8 mouse cellular contexts compared by ENCODE assay signal in genomic region chr7:4136404-4136770, GRCm38 (mm10). TPM values are rescaled to one million over a fixed set of nuclear protein-coding genes. Genes with fewer than 3 reads are reported as not detected.
DNase-seq lines count a peak whose midpoint lies in the region; ATAC-seq lines count a peak whose summit lies in the region.

No protein-coding gene starts in this region.

- H3K27ac ChIP-seq in kidney, embryonic 15.5 days = peak overlapping the region; percentile 81
- H3K27ac ChIP-seq in hindbrain, embryonic 15.5 days (replicated peaks) = peak overlapping the region; percentile 96
- H3K27ac ChIP-seq in midbrain, embryonic 15.5 days = peak overlapping the region; percentile 97

- H3K9ac ChIP-seq in kidney, embryonic 15.5 days = peak overlapping the region; percentile 64
- H3K9ac ChIP-seq in hindbrain, embryonic 15.5 days = peak overlapping the region; percentile 49
- peak overlapping the region; percentile 40 for H3K9ac ChIP-seq in midbrain, embryonic 15.5 days

- WGBS in kidney, embryonic 15.5 days = under 1% methylated on average over 16 of the region's 16 CpGs
- WGBS in hindbrain, embryonic 15.5 days = 0% methylated on average over 16 of the region's 16 CpGs
- WGBS in midbrain, embryonic 15.5 days = under 1% methylated on average over 16 of the region's 16 CpGs

- H3K9me3 ChIP-seq in kidney, embryonic 15.5 days (replicated peaks) = no peaks in the 10 kb centered on the region
- H3K9me3 ChIP-seq in hindbrain, embryonic 15.5 days = no peaks in the 10 kb centered on the region
- H3K9me3 ChIP-seq in midbrain, embryonic 15.5 days = no peaks in the 10 kb centered on the region

- peak overlapping the region; percentile 73 for H3K4me3 ChIP-seq in kidney, embryonic 15.5 days (replicated peaks)
- peak overlapping the region; percentile 88 for H3K4me3 ChIP-seq in hindbrain, embryonic 15.5 days
- peak overlapping the region; percentile 77 for H3K4me3 ChIP-seq in midbrain, embryonic 15.5 days

- H3K36me3 ChIP-seq in kidney, embryonic 15.5 days = peaks cover 35% of the 10 kb centered on the region
- H3K36me3 ChIP-seq in hindbrain, embryonic 15.5 days = peaks cover 26% of the 10 kb centered on the region
- H3K36me3 ChIP-seq in midbrain, embryonic 15.5 days (replicated peaks) = peaks cover 21% of the 10 kb centered on the region

- no peaks in the 10 kb centered on the region for H3K27me3 ChIP-seq in kidney, embryonic 15.5 days
- H3K27me3 ChIP-seq in hindbrain, embryonic 15.5 days = no peaks in the 10 kb centered on the region
- H3K27me3 ChIP-seq in midbrain, embryonic 15.5 days (replicated peaks) = no peaks in the 10 kb centered on the region

- peaks cover 24% of the 10 kb centered on the region for H3K4me1 ChIP-seq in kidney, embryonic 15.5 days
- H3K4me1 ChIP-seq in hindbrain, embryonic 15.5 days (replicated peaks) = peaks cover 33% of the 10 kb centered on the region
- peaks cover 32% of the 10 kb centered on the region for H3K4me1 ChIP-seq in midbrain, embryonic 15.5 days

- peak overlapping the region; percentile 85 for H3K4me2 ChIP-seq in kidney, embryonic 15.5 days
- H3K4me2 ChIP-seq in hindbrain, embryonic 15.5 days = peak overlapping the region; percentile 87
- peak overlapping the region; percentile 65 for H3K4me2 ChIP-seq in midbrain, embryonic 15.5 days

- DNase-seq in kidney, adult 11 months = no peak
- no peak for DNase-seq in left cerebral cortex, adult 9 months (ENCODE audit: low spot score in 2 of 2)
- no peak for DNase-seq in testis, postnatal 10 days (ENCODE audit: low spot score)
- DNase-seq in cerebellum, adult 11-12 months = no peak

- peak; percentile 29 for ATAC-seq in kidney, embryonic 15.5 days (replicated peaks; ENCODE audit: low FRiP score)
- peak; percentile 4; the same call in 1 of the 2 replicates for ATAC-seq in common myeloid progenitor, adult 5-6 weeks (replicated peaks; ENCODE audit: low read depth, poor library complexity, severe bottlenecking)
- peak; percentile 49 for ATAC-seq in hindbrain, embryonic 15.5 days (ENCODE audit: low FRiP score, low read depth)
- peak; percentile 49 for ATAC-seq in midbrain, embryonic 15.5 days (replicated peaks)

RNA-seq across cellular contexts. Expression of gene Leng8, which starts 0.5 kb away (rescaled TPM):
- polyA plus RNA-seq in kidney, embryonic 15.5 days (2015; fragmentation: Nextera tagmentation; extraction: Ambion mirVana) = 57.4 and 69.3 TPM in 2 replicates
- total RNA-seq in common myeloid progenitor, adult 5-6 weeks (2017) = 26.6 and 51.3 TPM in 2 replicates
- polyA plus RNA-seq in hindbrain, embryonic 15.5 days (2015; fragmentation: Nextera tagmentation; extraction: Ambion mirVana) = 83.6 and 97.5 TPM in 2 replicates
- polyA plus RNA-seq in midbrain, embryonic 15.5 days (2015; fragmentation: Nextera tagmentation; extraction: Ambion mirVana) = 102 and 104 TPM in 2 replicates

RNA-seq across cellular contexts. Expression of gene Leng9, which starts 13.8 kb away (rescaled TPM):
- polyA plus RNA-seq in kidney, embryonic 15.5 days (2015; fragmentation: Nextera tagmentation; extraction: Ambion mirVana) = 2.8 and 3.5 TPM in 2 replicates
- 1.3 and 1.5 TPM in 2 replicates for total RNA-seq in common myeloid progenitor, adult 5-6 weeks (2017)
- 4.4 and 5.7 TPM in 2 replicates for polyA plus RNA-seq in hindbrain, embryonic 15.5 days (2015; fragmentation: Nextera tagmentation; extraction: Ambion mirVana)
- 5.2 and 6.0 TPM in 2 replicates for polyA plus RNA-seq in midbrain, embryonic 15.5 days (2015; fragmentation: Nextera tagmentation; extraction: Ambion mirVana)

RNA-seq across cellular contexts. Expression of gene Ttyh1, which starts 17.2 kb away (rescaled TPM):
- 2.1 and 3.0 TPM in 2 replicates for polyA plus RNA-seq in kidney, embryonic 15.5 days (2015; fragmentation: Nextera tagmentation; extraction: Ambion mirVana)
- total RNA-seq in common myeloid progenitor, adult 5-6 weeks (2017) = not detected in 2 replicates
- 158 and 181 TPM in 2 replicates for polyA plus RNA-seq in hindbrain, embryonic 15.5 days (2015; fragmentation: Nextera tagmentation; extraction: Ambion mirVana)
- polyA plus RNA-seq in midbrain, embryonic 15.5 days (2015; fragmentation: Nextera tagmentation; extraction: Ambion mirVana) = 115 and 144 TPM in 2 replicates

RNA-seq across cellular contexts. Expression of gene Cdc42ep5, which starts 28.3 kb away (rescaled TPM):
- polyA plus RNA-seq in kidney, embryonic 15.5 days (2015; fragmentation: Nextera tagmentation; extraction: Ambion mirVana) = 34.7 and 35.7 TPM in 2 replicates
- total RNA-seq in common myeloid progenitor, adult 5-6 weeks (2017) = 0.41 TPM in 1 of 2 replicates, not detected in the other
- polyA plus RNA-seq in hindbrain, embryonic 15.5 days (2015; fragmentation: Nextera tagmentation; extraction: Ambion mirVana) = 7.4 and 8.8 TPM in 2 replicates
- 6.2 and 6.4 TPM in 2 replicates for polyA plus RNA-seq in midbrain, embryonic 15.5 days (2015; fragmentation: Nextera tagmentation; extraction: Ambion mirVana)

Comparison
In these comparisons a context has a peak if more than half of its experiments do, and no peak if none do; other contexts are left out.
1. RNA of gene Ttyh1, which starts 17.2 kb away (polyA plus RNA-seq): 158 to 181 TPM in hindbrain, embryonic 15.5 days and 115 to 144 TPM in midbrain, embryonic 15.5 days; 2.1 to 3.0 TPM in kidney, embryonic 15.5 days; every median in the first group is over 10 times any median in the second.
2. Peak in every context shown above with its lines, with median percentiles within 50 percentile points of each other: ATAC-seq, H3K27ac ChIP-seq, H3K4me2 ChIP-seq, H3K4me3 ChIP-seq and H3K9ac ChIP-seq.